Mouse (Mus musculus) G1E-ER4 (cell line): ENCODE measurements around the gene A030005K14Rik. TPM values are rescaled to one million over a fixed set of nuclear protein-coding genes. Genes with fewer than 3 reads are reported as not detected.

Experiments
- GATA1 ChIP-seq: IDR thresholded peaks from one replicate; pipeline ENCODE4 v1.8.0; 2012; ENCODE audit warnings: low read length, inconsistent platforms
- polyA plus RNA-seq: library from polyadenylated mRNA; stranded (reverse); fragments of >175 nt; gene quantifications from 2 replicates; pipeline ENCODE4 v1.2.3, GENCODE M21; 2012

A030005K14Rik gene
- polyA plus RNA-seq, 1 experiment: not detected

GRCm38 (mm10) chr1:83058481-83058880 is 697 bp downstream of the A030005K14Rik start:
- TF ChIP-seq GATA1: no peak

GRCm38 (mm10) chr1:83044882-83045427 is 14.2 kb downstream of the A030005K14Rik start, which contains the start of gene Gm47969:
Gene Gm47969 (plus strand): TSS chr1:83044932.
- no peak for TF ChIP-seq GATA1

GRCm38 (mm10) chr1:83042380-83042779 is 16.8 kb downstream of the A030005K14Rik start, which contains the start of gene Krtap28-10:
Gene Krtap28-10 (minus strand): TSS chr1:83042480.
- TF ChIP-seq GATA1: no peak

- TF ChIP-seq GATA1: no peak
These were observed 20.1 kb downstream of the A030005K14Rik start for GRCm38 (mm10) chr1:83039080-83039479.

- no peak for TF ChIP-seq GATA1
These were observed 21.0 kb downstream of the A030005K14Rik start, which contains the start of gene Slc19a3 for GRCm38 (mm10) chr1:83038109-83038672. Gene Slc19a3 (minus strand): TSS chr1:83038448.

GRCm38 (mm10) chr1:83036892-83037667 is 22.1 kb downstream of the A030005K14Rik start:
- no peak for TF ChIP-seq GATA1

- no peak for TF ChIP-seq GATA1
These were observed 24.7 kb downstream of the A030005K14Rik start for GRCm38 (mm10) chr1:83034509-83034908.

GRCm38 (mm10) chr1:83032508-83032907 is 26.7 kb downstream of the A030005K14Rik start:
- no peak for TF ChIP-seq GATA1

GRCm38 (mm10) chr1:83031950-83032349 is 27.2 kb downstream of the A030005K14Rik start:
- TF ChIP-seq GATA1: no peak

GRCm38 (mm10) chr1:83016556-83016955 is 42.6 kb downstream of the A030005K14Rik start:
- no peak for TF ChIP-seq GATA1

- no peak for TF ChIP-seq GATA1
These were observed 43.8 kb downstream of the A030005K14Rik start for GRCm38 (mm10) chr1:83015329-83015879.

GRCm38 (mm10) chr1:83014477-83014876 is 44.7 kb downstream of the A030005K14Rik start:
- TF ChIP-seq GATA1: no peak

Other genes starting within 250 kb of the A030005K14Rik start
- 21.9 and 24.4 TPM in 2 replicates for gene Agfg1, start 219.9 kb downstream of the A030005K14Rik start, polyA plus RNA-seq
- 0.13 and 0.15 TPM in 2 replicates for gene A030005L19Rik, start 146.1 kb downstream of the A030005K14Rik start, polyA plus RNA-seq
- not detected in 2 replicates for gene A030014E15Rik, start 134.5 kb downstream of the A030005K14Rik start, polyA plus RNA-seq
- not detected in 2 replicates for gene Gm6217, start 128.0 kb downstream of the A030005K14Rik start, polyA plus RNA-seq
- gene A030003K21Rik, start 116.0 kb downstream of the A030005K14Rik start, polyA plus RNA-seq: not detected in 2 replicates
- gene Gm7544, start 103.4 kb downstream of the A030005K14Rik start, polyA plus RNA-seq: not detected in 2 replicates
- not detected in 2 replicates for gene Gm47955, start 99.1 kb downstream of the A030005K14Rik start, polyA plus RNA-seq
- gene Gm47959, start 58.8 kb downstream of the A030005K14Rik start, polyA plus RNA-seq: not detected in 2 replicates
- not detected in 2 replicates for gene Slc19a3, start 20.9 kb downstream of the A030005K14Rik start, polyA plus RNA-seq
- gene Krtap28-10, start 16.9 kb downstream of the A030005K14Rik start, polyA plus RNA-seq: not detected in 2 replicates
- not detected in 2 replicates for gene Gm47969, start 14.4 kb downstream of the A030005K14Rik start, polyA plus RNA-seq
- gene Krtap28-13, start 1.6 kb upstream of the A030005K14Rik start, polyA plus RNA-seq: not detected in 2 replicates
- not detected in 2 replicates for gene Ccl20, start 57.4 kb upstream of the A030005K14Rik start, polyA plus RNA-seq
- gene Daw1, start 100.4 kb upstream of the A030005K14Rik start, polyA plus RNA-seq: not detected in 2 replicates